Mouse (Mus musculus) embryonic facial prominence, embryonic 13.5 days (tissue): ENCODE measurements around the gene Mst1. TPM values are rescaled to one million over a fixed set of nuclear protein-coding genes. Genes with fewer than 3 reads are reported as not detected.
A peak's percentile ranks its signal among the peaks of the same experiment; 100 is the strongest.

Experiments
- ATAC-seq: fragments of 200-750 bp; cut with Nextera tagmentation; 2 replicates; pipeline ENCODE4 v1.8.0; 2017; ENCODE audit warnings: low read depth; ENCODE audit not compliant: insufficient number of reproducible peaks, insufficient read depth, low FRiP score, low TSS enrichment
- H3K27ac ChIP-seq: fragments of 300-500 bp; sonication (generic); 2 replicates; pipeline ENCODE4 v1.5.1; 2015; ENCODE audit warnings: moderate library complexity, mild to moderate bottlenecking, inconsistent platforms
- H3K27me3 ChIP-seq: fragments of 300-500 bp; sonication (generic); 2 replicates; pipeline ENCODE4 v1.6.1; 2015; ENCODE audit warnings: mild to moderate bottlenecking, inconsistent platforms
- H3K36me3 ChIP-seq: fragments of 300-500 bp; sonication (generic); 2 replicates; pipeline ENCODE4 v1.6.1; 2015; ENCODE audit warnings: mild to moderate bottlenecking, inconsistent platforms
- H3K4me1 ChIP-seq: fragments of 300-500 bp; sonication (generic); 2 replicates; pipeline ENCODE4 v1.6.1; 2015; ENCODE audit warnings: inconsistent platforms
- H3K4me2 ChIP-seq: fragments of 300-500 bp; sonication (generic); 2 replicates; pipeline ENCODE4 v1.6.1; 2015; ENCODE audit warnings: moderate library complexity, mild to moderate bottlenecking, inconsistent platforms
- H3K4me3 ChIP-seq: fragments of 300-500 bp; sonication (generic); 2 replicates; pipeline ENCODE4 v1.5.1; 2015; ENCODE audit warnings: mild to moderate bottlenecking, inconsistent platforms
- H3K9ac ChIP-seq: fragments of 300-500 bp; sonication (generic); 2 replicates; pipeline ENCODE4 v1.6.1; 2015; ENCODE audit warnings: mild to moderate bottlenecking, inconsistent platforms
- H3K9me3 ChIP-seq: fragments of 300-500 bp; sonication (generic); 2 replicates; pipeline ENCODE4 v1.6.1; 2016; ENCODE audit warnings: inconsistent platforms
- WGBS: fragments of 180-500 bp; shearing (Covaris S2); methylation state at CpG from one replicate; pipeline ENCODE4 v1.1.7; 2015; ENCODE audit warnings: mixed read lengths; 5-methylcytosine and 5-hydroxymethylcytosine counted together
- polyA plus RNA-seq: library from polyadenylated mRNA; unstranded; fragments of >200 nt; fragmentation: Nextera tagmentation; extraction: Ambion mirVana; gene quantifications from 2 replicates; pipeline ENCODE4 v1.2.1, GENCODE M21; 2015

Mst1 gene
- polyA plus RNA-seq, 1 experiment from 2014 or later, result 0.38 TPM

DNA sequence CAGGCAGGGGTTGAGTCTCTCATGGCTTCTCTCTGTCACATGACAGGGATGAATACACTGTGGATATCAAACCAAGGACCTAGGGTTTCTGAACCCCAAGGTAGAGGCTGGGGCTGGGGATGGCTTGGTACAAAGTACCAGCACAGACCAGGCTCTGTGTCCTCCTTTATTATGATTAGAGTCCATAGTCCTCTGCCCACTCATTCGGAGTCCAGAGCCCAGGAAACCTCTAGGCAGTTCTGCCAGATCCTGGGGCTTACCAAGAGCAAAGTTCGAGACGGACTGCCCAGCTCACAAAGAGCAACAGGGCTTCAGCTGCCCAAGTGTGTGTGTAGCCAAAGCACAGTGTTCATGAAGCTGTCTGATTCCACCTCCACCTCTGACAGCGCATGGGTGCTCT, 5.0 kb downstream of the Mst1 start:
- H3K9me3 ChIP-seq, result no peaks in the 10 kb centered on the region
- no peak for ATAC-seq
- peaks cover 42% of the 10 kb centered on the region for H3K27me3 ChIP-seq
- H3K4me1 ChIP-seq, result peaks cover 7% of the 10 kb centered on the region
- H3K4me3 ChIP-seq, result no peak overlapping the region
- no peak overlapping the region for H3K27ac ChIP-seq
- 94% methylated on average over 4 of the region's 4 CpGs for WGBS
- H3K4me2 ChIP-seq, result no peak overlapping the region
- H3K9ac ChIP-seq, result no peak overlapping the region
- H3K36me3 ChIP-seq, result peaks cover 64% of the 10 kb centered on the region

DNA sequence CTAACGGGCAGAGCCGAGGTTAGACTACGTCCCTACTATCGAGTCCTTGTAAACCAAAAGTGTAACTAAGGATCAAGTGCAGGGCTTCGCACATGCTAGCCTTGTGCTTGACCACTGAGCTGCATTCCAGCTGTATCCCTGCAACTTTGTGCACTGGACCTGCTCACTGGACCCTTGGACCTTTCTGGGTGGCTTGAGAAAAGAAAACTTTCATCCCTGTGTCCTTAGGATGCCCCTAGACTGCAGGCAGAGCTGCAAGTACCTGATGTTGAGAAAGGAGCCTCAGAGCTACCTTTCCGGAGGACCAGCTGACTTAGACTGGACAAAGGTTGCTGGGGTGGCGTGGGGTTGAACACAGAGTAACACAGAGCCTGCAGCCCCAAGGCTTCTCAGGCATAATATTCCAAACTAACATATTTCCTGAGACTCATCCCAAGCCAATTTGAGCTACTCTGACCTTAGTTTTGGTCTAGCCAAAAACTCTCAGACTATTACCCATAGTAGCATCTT, 10.4 kb downstream of the Mst1 start:
- WGBS, result 93% methylated on average over 7 of the region's 7 CpGs
- no peak overlapping the region for H3K9ac ChIP-seq
- no peak overlapping the region for H3K27ac ChIP-seq
- peaks cover 72% of the 10 kb centered on the region for H3K36me3 ChIP-seq
- peaks cover 15% of the 10 kb centered on the region; the same call in 1 of the 2 replicates for H3K4me1 ChIP-seq
- no peak overlapping the region for H3K4me2 ChIP-seq
- H3K9me3 ChIP-seq, result no peaks in the 10 kb centered on the region
- no peak overlapping the region for H3K4me3 ChIP-seq
- ATAC-seq, result no peak
- H3K27me3 ChIP-seq, result no peaks in the 10 kb centered on the region

DNA sequence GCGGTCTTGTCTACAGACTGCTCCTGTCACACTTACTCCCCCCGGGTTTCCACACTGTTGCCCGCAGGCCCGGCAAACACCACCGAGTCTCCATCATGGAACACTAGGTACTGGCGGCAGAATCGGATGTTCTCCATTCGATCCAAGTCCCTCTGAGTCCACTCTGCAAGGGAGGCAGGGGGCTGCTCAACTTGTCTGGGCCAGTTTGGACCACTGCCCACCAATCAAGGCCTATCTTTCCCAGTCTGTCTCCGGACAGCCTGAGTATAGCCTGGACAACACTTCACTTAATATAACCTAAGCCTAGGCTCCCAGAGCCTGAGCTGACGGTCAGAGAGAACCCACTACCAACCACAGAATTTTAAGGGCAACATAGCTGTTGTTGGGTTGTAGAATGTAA, 13.3 kb downstream of the Mst1 start:
- Histone ChIP-seq H3K4me2 (peak overlapping the region; percentile 96), H3K9me3 (no peaks in the 10 kb centered on the region), H3K4me3 (peak overlapping the region; percentile 65), H3K36me3 (peaks cover 43% of the 10 kb centered on the region), H3K27me3 (no peaks in the 10 kb centered on the region), H3K4me1 (peaks cover 19% of the 10 kb centered on the region; the same call in 1 of the 2 replicates), H3K27ac (peak overlapping the region; percentile 84; the same call in 1 of the 2 replicates), H3K9ac (peak overlapping the region; percentile 77)
- WGBS, result 71% methylated on average over 10 of the region's 10 CpGs
- no peak for ATAC-seq

DNA sequence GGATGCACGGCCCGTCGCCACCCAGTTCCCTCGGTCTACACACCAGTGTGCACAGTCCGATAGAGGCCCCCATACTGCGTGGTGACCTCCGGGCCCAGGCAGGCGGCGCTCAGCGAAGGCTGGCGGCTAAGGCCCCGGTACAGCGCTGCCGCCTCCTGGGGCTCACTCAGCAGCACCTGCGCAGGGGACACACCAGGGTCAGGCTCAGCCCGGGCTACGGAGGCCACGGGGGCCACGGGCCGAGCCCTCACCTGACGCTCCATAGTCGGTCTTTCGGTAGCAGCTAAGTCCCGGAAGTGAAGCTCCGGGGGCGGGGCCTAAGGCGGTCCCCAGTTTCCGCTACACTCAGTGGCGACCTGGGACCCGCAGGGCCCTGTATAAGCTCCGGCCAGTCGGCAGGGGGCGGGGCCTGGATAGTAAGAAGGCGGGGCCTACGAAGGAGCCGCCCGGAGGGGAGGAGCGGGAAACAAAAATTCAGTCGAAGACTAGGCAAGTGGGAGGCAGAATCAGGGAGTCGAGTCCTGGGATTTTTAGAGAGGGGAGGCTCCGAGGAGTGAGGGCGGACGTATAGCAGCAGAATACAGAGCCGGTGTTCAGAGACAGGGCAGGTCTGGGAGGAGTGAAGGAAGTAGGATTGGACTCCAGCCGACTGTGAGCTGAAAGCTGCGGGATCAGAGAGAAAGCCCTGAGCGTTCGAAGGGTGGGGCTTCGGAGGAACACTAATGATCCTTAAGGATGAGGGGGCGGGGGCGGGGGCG, 14.1 kb downstream of the Mst1 start, which contains the start of gene Apeh:
Apeh (minus strand) TSS at position 423 of the 758 bp plus-strand sequence.
- peak within 1 kb of the TSS; percentile 96 for H3K4me2 ChIP-seq
- no peaks in the 10 kb centered on the region for H3K9me3 ChIP-seq
- WGBS, result under 1% methylated on average over 51 of the region's 52 CpGs
- ATAC-seq, result peak; percentile 83
- H3K9ac ChIP-seq, result peak within 1 kb of the TSS; percentile 77
- H3K36me3 ChIP-seq, result peaks cover 35% of the 10 kb centered on the region
- H3K27ac ChIP-seq, result peak within 1 kb of the TSS; percentile 84
- peak within 1 kb of the TSS; percentile 65 for H3K4me3 ChIP-seq
- H3K27me3 ChIP-seq, result no peaks in the 10 kb centered on the region
- H3K4me1 ChIP-seq, result peaks cover 19% of the 10 kb centered on the region

DNA sequence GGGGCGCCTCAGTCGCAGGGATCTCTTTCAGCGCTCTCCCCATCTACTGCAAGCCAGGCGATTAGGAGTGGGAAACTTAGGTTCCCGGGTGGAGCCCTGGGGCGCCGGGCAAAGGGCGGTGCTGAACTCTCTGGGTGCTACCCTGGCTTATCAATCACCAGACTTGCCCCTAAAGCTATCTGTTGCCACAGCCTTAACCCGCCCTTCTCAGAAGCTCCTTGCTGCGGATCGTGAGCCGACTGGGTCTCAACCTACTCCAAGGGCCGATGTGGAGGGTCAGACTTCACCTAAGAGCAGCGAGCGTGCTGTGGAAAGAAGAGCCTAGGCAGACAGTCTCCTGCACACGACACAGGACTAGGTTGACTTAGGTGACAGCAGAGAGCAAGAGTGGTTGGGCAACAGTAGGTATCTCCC, 14.8 kb downstream of the Mst1 start:
- Histone ChIP-seq H3K9me3 (no peaks in the 10 kb centered on the region), H3K9ac (peak overlapping the region; percentile 77), H3K4me1 (peaks cover 19% of the 10 kb centered on the region), H3K4me3 (peak overlapping the region; percentile 65), H3K36me3 (peaks cover 29% of the 10 kb centered on the region), H3K27ac (peak overlapping the region; percentile 84), H3K4me2 (peak overlapping the region; percentile 96), H3K27me3 (no peaks in the 10 kb centered on the region)
- under 1% methylated on average over 16 of the region's 16 CpGs for WGBS
- ATAC-seq, result peak; percentile 18; the same call in 1 of the 2 replicates

DNA sequence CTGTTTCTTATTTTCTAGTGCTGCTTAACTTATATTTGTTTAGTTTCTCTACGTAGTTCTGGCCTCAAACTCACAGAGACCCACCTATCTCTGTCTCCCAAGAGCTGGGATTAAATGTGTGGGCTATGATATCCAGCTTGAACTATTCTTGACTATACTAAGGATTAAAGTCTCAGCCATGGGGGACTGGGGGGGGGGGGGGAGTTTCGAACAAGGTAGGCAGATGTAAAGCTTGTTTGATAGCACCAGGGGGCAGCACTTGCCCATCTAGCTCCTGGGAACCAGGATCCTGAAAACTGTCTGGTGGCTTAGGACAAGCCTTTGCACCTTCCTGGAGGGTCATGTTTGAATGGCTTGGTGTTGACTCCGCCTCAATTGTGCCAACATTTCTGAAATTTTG, 15.3 kb downstream of the Mst1 start:
- Histone ChIP-seq H3K9ac (peak overlapping the region; percentile 77), H3K4me2 (peak overlapping the region; percentile 96), H3K4me1 (peaks cover 19% of the 10 kb centered on the region), H3K4me3 (peak overlapping the region; percentile 65), H3K27me3 (no peaks in the 10 kb centered on the region), H3K36me3 (peaks cover 24% of the 10 kb centered on the region), H3K27ac (no peak overlapping the region), H3K9me3 (no peaks in the 10 kb centered on the region)
- no peak for ATAC-seq
- 8% methylated on average over 3 of the region's 3 CpGs for WGBS

DNA sequence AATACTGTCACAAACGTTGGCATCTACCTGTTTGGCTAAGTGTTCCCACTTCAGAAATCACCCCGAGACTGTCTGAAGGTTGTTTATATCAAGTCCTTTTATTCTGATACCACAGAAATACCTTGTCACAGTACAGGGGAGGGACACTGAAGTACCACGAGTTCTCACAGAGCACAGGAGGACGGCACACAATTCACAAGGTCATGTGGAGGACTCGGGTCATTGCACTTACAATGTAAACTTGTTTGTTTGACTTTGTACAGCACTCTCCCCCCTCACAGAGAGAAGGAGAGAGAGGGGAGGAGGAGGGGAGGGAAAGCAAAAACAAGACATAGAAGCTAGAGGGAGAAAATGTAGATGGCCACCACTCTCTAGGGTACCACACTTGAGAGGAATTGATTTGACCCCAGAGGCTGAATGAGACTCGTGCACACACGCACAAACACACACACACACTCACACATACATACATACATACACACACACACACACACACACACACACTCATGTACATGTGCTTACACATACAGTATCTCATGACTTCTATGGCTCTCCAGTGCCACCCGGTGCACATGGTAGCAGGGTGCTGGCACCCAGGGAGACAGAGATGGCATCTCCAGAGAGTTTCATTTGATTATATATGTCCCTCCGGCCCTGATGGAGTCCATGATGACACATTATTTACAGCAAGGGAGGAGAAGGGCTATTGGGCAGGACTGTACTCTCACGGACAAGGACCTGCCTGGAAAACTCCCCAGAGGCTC, 15.9 kb downstream of the Mst1 start:
- Histone ChIP-seq H3K9me3 (no peaks in the 10 kb centered on the region), H3K4me1 (peaks cover 19% of the 10 kb centered on the region), H3K4me2 (peak overlapping the region; percentile 96), H3K4me3 (no peak overlapping the region), H3K27ac (no peak overlapping the region), H3K9ac (no peak overlapping the region), H3K36me3 (peaks cover 18% of the 10 kb centered on the region), H3K27me3 (no peaks in the 10 kb centered on the region)
- 62% methylated on average over 10 of the region's 10 CpGs for WGBS
- no peak for ATAC-seq

DNA sequence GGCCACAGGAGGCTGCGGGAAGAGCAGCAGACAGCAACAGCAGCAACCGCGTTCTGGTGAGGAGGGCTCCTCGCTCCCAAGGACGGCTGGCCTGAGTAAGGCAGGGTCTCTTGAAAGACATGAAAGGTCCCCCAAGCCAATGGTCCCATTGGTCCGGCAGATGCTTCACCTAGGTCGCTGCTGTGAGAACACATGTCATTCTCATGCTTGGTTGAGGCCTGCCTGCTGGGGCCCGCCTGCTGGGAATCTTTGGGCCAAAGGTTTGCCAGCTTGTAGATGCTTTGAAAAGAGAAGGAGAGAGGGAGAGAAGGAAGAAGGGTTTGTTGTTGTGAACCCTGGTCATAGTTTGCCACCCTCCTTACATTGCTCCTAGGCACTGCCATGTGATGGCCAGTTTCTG, 19.4 kb downstream of the Mst1 start:
- no peak overlapping the region for H3K27ac ChIP-seq
- no peak overlapping the region for H3K4me3 ChIP-seq
- no peak for ATAC-seq
- H3K4me1 ChIP-seq, result peaks cover 15% of the 10 kb centered on the region
- WGBS, result 79% methylated on average over 8 of the region's 8 CpGs
- no peaks in the 10 kb centered on the region for H3K9me3 ChIP-seq
- H3K4me2 ChIP-seq, result no peak overlapping the region
- H3K27me3 ChIP-seq, result no peaks in the 10 kb centered on the region
- H3K36me3 ChIP-seq, result no peaks in the 10 kb centered on the region
- peak overlapping the region; percentile 23; the same call in 1 of the 2 replicates for H3K9ac ChIP-seq

DNA sequence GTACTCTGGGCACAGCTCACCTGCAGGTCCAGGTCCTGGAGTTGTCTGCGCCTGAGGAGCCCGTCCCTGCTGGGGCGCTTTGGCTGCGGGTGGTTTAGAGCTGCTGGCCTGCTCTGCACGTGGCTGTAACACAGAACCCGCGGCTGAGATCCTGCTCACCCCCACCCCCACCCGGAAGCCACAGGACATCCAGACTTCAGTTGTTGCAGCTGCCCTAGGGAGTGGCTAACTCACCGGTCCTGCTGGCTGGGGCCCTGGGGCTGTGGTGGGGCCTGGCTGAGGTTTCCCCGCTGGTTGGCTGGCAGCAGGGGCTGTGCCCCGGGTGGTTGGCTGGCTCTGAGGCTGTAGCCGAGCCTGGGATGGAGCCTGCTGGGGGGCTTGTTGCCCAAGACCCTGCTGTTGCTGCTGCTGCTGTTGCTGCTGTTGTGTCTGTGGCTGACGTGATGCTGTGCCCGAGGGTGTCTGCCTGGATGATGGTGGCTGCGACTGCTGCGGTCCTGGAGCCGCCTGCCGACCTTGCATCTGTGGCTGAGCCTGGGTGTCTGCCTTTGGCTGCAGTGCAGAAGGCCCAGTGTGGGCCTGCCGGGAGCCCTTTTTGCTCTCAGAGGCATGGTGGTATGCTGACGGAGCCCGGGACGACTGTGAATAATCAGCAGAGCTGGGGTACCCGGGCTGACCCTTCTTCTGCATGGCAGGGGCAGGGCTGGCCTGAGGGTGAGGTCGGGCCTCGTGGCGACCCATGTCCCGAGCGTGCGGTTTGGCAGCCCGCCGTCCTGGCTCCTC, 24.7 kb downstream of the Mst1 start:
- Histone ChIP-seq H3K4me3 (peak overlapping the region; percentile 17), H3K27ac (peak overlapping the region; percentile 33; the same call in 1 of the 2 replicates)
- peak; percentile 49; the same call in 1 of the 2 replicates for ATAC-seq

DNA sequence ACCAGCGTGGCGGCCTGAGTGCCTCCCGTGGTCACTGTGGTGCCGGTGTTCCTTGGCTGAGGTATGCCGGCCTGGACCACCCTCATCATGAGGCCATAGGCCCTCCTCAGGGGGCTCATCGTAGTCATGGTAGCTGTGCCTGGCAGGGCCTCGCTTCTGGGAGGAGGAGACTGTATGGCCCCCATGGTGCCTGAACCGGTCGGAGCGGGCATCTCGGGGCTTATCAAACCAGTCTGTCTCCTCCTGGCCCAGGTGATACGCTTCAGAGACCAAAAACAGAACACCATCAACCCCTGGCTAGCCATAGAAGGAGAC, 25.3 kb downstream of the Mst1 start:
- H3K9ac ChIP-seq, result 0 out of 2 replicates have a peak overlapping the region, but pooled peaks have one; percentile 61
- H3K4me2 ChIP-seq, result peak overlapping the region; percentile 48
- H3K27ac ChIP-seq, result 0 out of 2 replicates have a peak overlapping the region, but pooled peaks have one; percentile 33
- H3K9me3 ChIP-seq, result no peaks in the 10 kb centered on the region
- WGBS, result 71% methylated on average over 12 of the region's 12 CpGs
- no peak overlapping the region for H3K4me3 ChIP-seq
- ATAC-seq, result no peak
- peaks cover 25% of the 10 kb centered on the region for H3K4me1 ChIP-seq
- no peaks in the 10 kb centered on the region for H3K36me3 ChIP-seq
- peaks cover 12% of the 10 kb centered on the region for H3K27me3 ChIP-seq

More for the DNA sequence above, 24.7 kb downstream of the Mst1 start:
- H3K36me3 ChIP-seq, result no peaks in the 10 kb centered on the region
- 27% methylated on average over 31 of the region's 31 CpGs for WGBS
- peaks cover 7% of the 10 kb centered on the region for H3K27me3 ChIP-seq
- H3K4me2 ChIP-seq, result peak overlapping the region; percentile 48
- no peaks in the 10 kb centered on the region for H3K9me3 ChIP-seq
- H3K9ac ChIP-seq, result peak overlapping the region; percentile 61
- peaks cover 22% of the 10 kb centered on the region for H3K4me1 ChIP-seq

DNA sequence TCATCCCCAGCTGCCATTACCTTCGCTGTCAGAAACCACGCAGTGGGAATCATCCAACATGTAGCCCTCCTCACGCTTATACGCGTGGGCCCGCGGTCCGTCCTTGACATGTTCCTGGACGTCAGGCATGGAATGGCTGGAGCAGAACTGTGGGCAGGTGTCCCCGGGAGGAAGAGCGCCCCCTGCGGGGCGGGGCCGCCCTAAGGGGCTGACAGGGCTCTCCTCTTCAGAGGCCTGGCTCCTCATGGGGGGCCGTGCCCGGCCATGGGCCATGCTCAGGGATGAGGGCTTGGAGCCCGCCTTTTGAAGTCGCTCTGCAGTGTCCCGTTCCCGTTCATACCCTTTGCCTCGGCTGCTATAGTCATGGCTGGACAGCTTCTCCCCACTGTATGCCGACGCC, 25.9 kb downstream of the Mst1 start:
- ATAC-seq, result no peak
- no peak overlapping the region for H3K27ac ChIP-seq
- H3K27me3 ChIP-seq, result peaks cover 18% of the 10 kb centered on the region
- peaks cover 30% of the 10 kb centered on the region for H3K4me1 ChIP-seq
- no peaks in the 10 kb centered on the region for H3K9me3 ChIP-seq
- H3K36me3 ChIP-seq, result no peaks in the 10 kb centered on the region
- WGBS, result 88% methylated on average over 23 of the region's 23 CpGs
- no peak overlapping the region for H3K4me3 ChIP-seq
- 0 out of 2 replicates have a peak overlapping the region, but pooled peaks have one; percentile 16 for H3K9ac ChIP-seq
- H3K4me2 ChIP-seq, result no peak overlapping the region
